Mouse (Mus musculus) brain, embryonic 14.5 days (tissue): ENCODE data around the gene Olfr95. TPM values are rescaled to one million over a fixed set of nuclear protein-coding genes. Genes with fewer than 3 reads are reported as not detected.
"Not testable (repeated sequence)": the region's sequence is repeated elsewhere in the genome, so short reads cannot be mapped to it uniquely, and the experiment has no call there.

Experiments used
- DNase-seq: peaks from one replicate; pipeline ENCODE4 v3.0.0-alpha.2; 2011; ENCODE audit warnings: low read depth
- CTCF ChIP-seq: fragments of 200-500 bp; IDR thresholded peaks from 2 replicates; pipeline ENCODE4 v1.5.1; 2012; ENCODE audit warnings: inconsistent platforms, mild to moderate bottlenecking, moderate library complexity, borderline replicate concordance; ENCODE audit not compliant: insufficient read depth, insufficient read length; ENCODE audit errors: extremely low read depth
- POLR2A ChIP-seq: fragments of 200-500 bp; IDR thresholded peaks from 2 replicates; pipeline ENCODE4 v1.6.1; 2012; ENCODE audit warnings: mild to moderate bottlenecking, inconsistent platforms, borderline replicate concordance; ENCODE audit not compliant: poor library complexity, insufficient read depth, insufficient read length, severe bottlenecking; ENCODE audit errors: extremely low read depth
- polyA plus RNA-seq: library from polyadenylated mRNA; depleted of rRNA; stranded (reverse); fragments of >200 nt; gene quantifications from 2 replicates; pipeline ENCODE4 v1.2.3, GENCODE M21; 2012; rRNA removed

Gene Olfr95
- 0.03 and 0.05 TPM in 2 replicates for polyA plus RNA-seq

- DNase-seq = no peak
- TF ChIP-seq CTCF = no peak
- TF ChIP-seq POLR2A = no peak
Observed at GRCm38 (mm10) chr17:37213018-37213417, at the start of gene Olfr95. TSS of gene Olfr95 (minus strand) at chr17:37213118.

- DNase-seq = no peak
- TF ChIP-seq POLR2A (no peak), CTCF (peak; percentile 40; the same call in 1 of the 2 replicates)
Observed at GRCm38 (mm10) chr17:37250544-37250943, 37.6 kb upstream of the Olfr95 start.

GRCm38 (mm10) chr17:37249460-37249859 is 36.5 kb upstream of the Olfr95 start:
- TF ChIP-seq POLR2A (no peak), CTCF (no peak)
- no peak for DNase-seq

GRCm38 (mm10) chr17:37246715-37247114 is 33.8 kb upstream of the Olfr95 start:
- TF ChIP-seq CTCF (no peak), POLR2A (no peak)
- DNase-seq = peak; percentile 37

GRCm38 (mm10) chr17:37242198-37242597 is 29.3 kb upstream of the Olfr95 start:
- TF ChIP-seq POLR2A (no peak), CTCF (no peak)
- no peak for DNase-seq

GRCm38 (mm10) chr17:37237230-37237629 is 24.3 kb upstream of the Olfr95 start, which contains the start of gene Olfr97:
TSS of gene Olfr97 (minus strand) at chr17:37237330.
- not testable (repeated sequence) for DNase-seq

GRCm38 (mm10) chr17:37221879-37222278 is 9.0 kb upstream of the Olfr95 start:
- DNase-seq = no peak
- TF ChIP-seq POLR2A = no peak
- TF ChIP-seq CTCF = peak; percentile 6; the same call in 1 of the 2 replicates

GRCm38 (mm10) chr17:37219846-37220245 is 6.9 kb upstream of the Olfr95 start, which contains the start of gene Olfr96:
TSS of gene Olfr96 (plus strand) at chr17:37220146.
- DNase-seq = no peak
- TF ChIP-seq POLR2A = no peak
- TF ChIP-seq CTCF = no peak

- no peak for DNase-seq
- TF ChIP-seq CTCF (no peak), POLR2A (no peak)
Observed at GRCm38 (mm10) chr17:37218486-37218885, 5.6 kb upstream of the Olfr95 start.

- DNase-seq = peak; percentile 55
- TF ChIP-seq CTCF (no peak), POLR2A (no peak)
Observed at GRCm38 (mm10) chr17:37210884-37211768, 1.8 kb downstream of the Olfr95 start.

GRCm38 (mm10) chr17:37203917-37204236 is 9.0 kb downstream of the Olfr95 start:
- no peak for DNase-seq
- TF ChIP-seq POLR2A (no peak), CTCF (no peak)

- TF ChIP-seq POLR2A = no peak
- TF ChIP-seq CTCF = peak; percentile 99
- peak; percentile 90 for DNase-seq
Observed at GRCm38 (mm10) chr17:37203206-37203916, 9.6 kb downstream of the Olfr95 start.

GRCm38 (mm10) chr17:37200894-37201293 is 12.0 kb downstream of the Olfr95 start, which contains the start of gene Olfr94:
TSS of gene Olfr94 (minus strand) at chr17:37200994.
- DNase-seq = no peak
- TF ChIP-seq CTCF (no peak), POLR2A (no peak)
